Mouse (Mus musculus) heart, embryonic 11.5 days (tissue): ENCODE results near the gene Banp. TPM values are rescaled to one million over a fixed set of nuclear protein-coding genes. Genes with fewer than 3 reads are reported as not detected.

Experiments
- ATAC-seq: fragments of 200-750 bp; cut with Nextera tagmentation; replicated peaks from 2 replicates; pipeline ENCODE4 v1.8.0; 2017; ENCODE audit warnings: moderate library complexity; ENCODE audit not compliant: insufficient number of reproducible peaks, low FRiP score, low TSS enrichment
- H3K27ac ChIP-seq: fragments of 300-500 bp; sonication (generic); 2 replicates; pipeline ENCODE4 v1.5.1; 2014; ENCODE audit warnings: mild to moderate bottlenecking, low read depth, low read length
- H3K27me3 ChIP-seq: fragments of 300-500 bp; sonication (generic); 2 replicates; pipeline ENCODE4 v1.6.1; 2014; ENCODE audit warnings: mild to moderate bottlenecking, low read length, mixed read lengths; ENCODE audit not compliant: control insufficient read depth, insufficient read depth
- H3K36me3 ChIP-seq: fragments of 300-500 bp; sonication (generic); 2 replicates; pipeline ENCODE4 v1.6.1; 2014; ENCODE audit warnings: mild to moderate bottlenecking, low read length, moderate library complexity, mixed read lengths; ENCODE audit not compliant: control insufficient read depth, insufficient read depth
- H3K4me1 ChIP-seq: fragments of 300-500 bp; sonication (generic); 2 replicates; pipeline ENCODE4 v1.6.1; 2014; ENCODE audit warnings: low read length; ENCODE audit not compliant: control insufficient read depth, insufficient read depth
- H3K4me2 ChIP-seq: fragments of 300-500 bp; sonication (generic); 2 replicates; pipeline ENCODE4 v1.6.1; 2014; ENCODE audit warnings: mild to moderate bottlenecking, moderate library complexity
- H3K4me3 ChIP-seq: fragments of 300-500 bp; sonication (generic); 2 replicates; pipeline ENCODE4 v1.5.1; 2014; ENCODE audit warnings: low read depth, low read length
- H3K9ac ChIP-seq: fragments of 300-500 bp; sonication (generic); 2 replicates; pipeline ENCODE4 v1.6.1; 2014; ENCODE audit warnings: mild to moderate bottlenecking, low read depth, low read length, moderate library complexity
- H3K9me3 ChIP-seq: fragments of 300-500 bp; sonication (generic); replicated peaks from 2 replicates; pipeline ENCODE4 v1.6.1; 2016; ENCODE audit warnings: low read length; ENCODE audit not compliant: control insufficient read depth
- WGBS: fragments of 180-500 bp; shearing (Covaris S2); extraction: QIAGEN DNeasy Blood & Tissue Kit; methylation state at CpG from one replicate; pipeline ENCODE4 v1.1.7; 2014; ENCODE audit not compliant: insufficient replicate concordance; 5-methylcytosine and 5-hydroxymethylcytosine counted together
- polyA plus RNA-seq: library from polyadenylated mRNA; unstranded; fragments of >200 nt; fragmentation: Nextera tagmentation; extraction: Ambion mirVana; gene quantifications from 2 replicates; pipeline ENCODE4 v1.2.1, GENCODE M21; 2014

The Banp gene
- polyA plus RNA-seq, 1 experiment from 2014 or later = 40.1 TPM

- Histone ChIP-seq H3K4me1 (peaks cover 10% of the 10 kb centered on the region), H3K4me3 (no peak overlapping the region), H3K4me2 (no peak overlapping the region), H3K36me3 (peaks cover 17% of the 10 kb centered on the region), H3K27me3 (no peaks in the 10 kb centered on the region), H3K27ac (no peak overlapping the region), H3K9ac (no peak overlapping the region), H3K9me3 (no peaks in the 10 kb centered on the region)
- ATAC-seq = no peak
- 91% methylated on average over 28 of the region's 28 CpGs for WGBS
Observed at GRCm38 (mm10) chr8:121973906-121974305, 24.4 kb downstream of the Banp start.

GRCm38 (mm10) chr8:121977819-121978590, 28.5 kb downstream of the Banp start:
- no peak for ATAC-seq
- Histone ChIP-seq H3K27ac (no peak overlapping the region), H3K4me1 (no peaks in the 10 kb centered on the region), H3K9ac (no peak overlapping the region), H3K9me3 (no peaks in the 10 kb centered on the region), H3K4me3 (no peak overlapping the region), H3K4me2 (no peak overlapping the region), H3K36me3 (peaks cover 35% of the 10 kb centered on the region), H3K27me3 (no peaks in the 10 kb centered on the region)
- WGBS = 67% methylated on average over 8 of the region's 8 CpGs

- no peaks in the 10 kb centered on the region for H3K4me1 ChIP-seq
- no peaks in the 10 kb centered on the region for H3K27me3 ChIP-seq
- peaks cover 41% of the 10 kb centered on the region for H3K36me3 ChIP-seq
- no peak overlapping the region for H3K4me2 ChIP-seq
- H3K27ac ChIP-seq = no peak overlapping the region
- ATAC-seq = no peak
- no peak overlapping the region for H3K9ac ChIP-seq
- WGBS = 92% methylated on average over 13 of the region's 13 CpGs
- H3K9me3 ChIP-seq = no peaks in the 10 kb centered on the region
- no peak overlapping the region for H3K4me3 ChIP-seq
Observed at GRCm38 (mm10) chr8:121978670-121979069, 29.1 kb downstream of the Banp start.

GRCm38 (mm10) chr8:121980792-121981519, 31.4 kb downstream of the Banp start:
- Histone ChIP-seq H3K9me3 (no peaks in the 10 kb centered on the region), H3K4me3 (no peak overlapping the region), H3K4me1 (no peaks in the 10 kb centered on the region), H3K9ac (no peak overlapping the region), H3K4me2 (no peak overlapping the region), H3K36me3 (peaks cover 38% of the 10 kb centered on the region), H3K27ac (no peak overlapping the region), H3K27me3 (no peaks in the 10 kb centered on the region)
- ATAC-seq = no peak
- 83% methylated on average over 11 of the region's 11 CpGs for WGBS

- Histone ChIP-seq H3K4me2 (no peak overlapping the region), H3K27ac (no peak overlapping the region), H3K27me3 (no peaks in the 10 kb centered on the region), H3K9ac (no peak overlapping the region), H3K4me1 (no peaks in the 10 kb centered on the region), H3K9me3 (no peaks in the 10 kb centered on the region), H3K36me3 (peaks cover 32% of the 10 kb centered on the region), H3K4me3 (no peak overlapping the region)
- 95% methylated on average over 7 of the region's 7 CpGs for WGBS
- no peak for ATAC-seq
Observed at GRCm38 (mm10) chr8:121981520-121981895, 32.0 kb downstream of the Banp start.

GRCm38 (mm10) chr8:121985673-121986072, 36.1 kb downstream of the Banp start:
- Histone ChIP-seq H3K4me2 (no peak overlapping the region), H3K4me1 (no peaks in the 10 kb centered on the region), H3K27me3 (no peaks in the 10 kb centered on the region), H3K36me3 (peaks cover 29% of the 10 kb centered on the region), H3K4me3 (no peak overlapping the region), H3K9me3 (no peaks in the 10 kb centered on the region), H3K9ac (no peak overlapping the region), H3K27ac (no peak overlapping the region)
- WGBS = 98% methylated on average over 3 of the region's 3 CpGs
- no peak for ATAC-seq

- ATAC-seq = no peak
- WGBS = 92% methylated on average over 5 of the region's 5 CpGs
- Histone ChIP-seq H3K9ac (no peak overlapping the region), H3K9me3 (no peaks in the 10 kb centered on the region), H3K4me1 (no peaks in the 10 kb centered on the region), H3K27me3 (no peaks in the 10 kb centered on the region), H3K4me2 (no peak overlapping the region), H3K4me3 (no peak overlapping the region), H3K36me3 (peaks cover 20% of the 10 kb centered on the region), H3K27ac (no peak overlapping the region)
Observed at GRCm38 (mm10) chr8:121987892-121988291, 38.3 kb downstream of the Banp start.

- peaks cover 4% of the 10 kb centered on the region; the same call in 1 of the 2 replicates for H3K4me1 ChIP-seq
- no peak overlapping the region for H3K27ac ChIP-seq
- H3K9ac ChIP-seq = no peak overlapping the region
- no peak overlapping the region for H3K4me3 ChIP-seq
- H3K27me3 ChIP-seq = no peaks in the 10 kb centered on the region
- peaks cover 12% of the 10 kb centered on the region for H3K36me3 ChIP-seq
- ATAC-seq = no peak
- H3K9me3 ChIP-seq = no peaks in the 10 kb centered on the region
- whole genome bisulfite sequencing = 83% methylated on average over 9 of the region's 9 CpGs
- no peak overlapping the region for H3K4me2 ChIP-seq
Observed at GRCm38 (mm10) chr8:121990506-121991255, 41.1 kb downstream of the Banp start.
